Mouse (Mus musculus) left cerebral cortex, postnatal 10 days (tissue): ENCODE measurements at regions not wholly inside any gene's neighbourhood (a gene's known extent, or its start where the extent isn't known, plus 50 kb on each side); places are given as distances from the start of the nearest gene placed in this dataset.
"Not testable (repeated sequence)": the region's sequence is repeated elsewhere in the genome, so short reads cannot be mapped to it uniquely, and the experiment has no call there.

Experiments
- DNase-seq, 2 experiments: peaks; one replicate each; pipeline ENCODE4 v3.0.0; 2021 to 2022; ENCODE audit warnings: low spot score in 2 of 2, mixed read lengths in 1 of 2; ENCODE audit errors: extremely low spot score in 1 of 2
- intact Hi-C: fragments of 180-260 bp; cut with DNase I; formaldehyde crosslinking; loops from one replicate; pipeline ENCODE4 v1.15.1; 2025

DNA sequence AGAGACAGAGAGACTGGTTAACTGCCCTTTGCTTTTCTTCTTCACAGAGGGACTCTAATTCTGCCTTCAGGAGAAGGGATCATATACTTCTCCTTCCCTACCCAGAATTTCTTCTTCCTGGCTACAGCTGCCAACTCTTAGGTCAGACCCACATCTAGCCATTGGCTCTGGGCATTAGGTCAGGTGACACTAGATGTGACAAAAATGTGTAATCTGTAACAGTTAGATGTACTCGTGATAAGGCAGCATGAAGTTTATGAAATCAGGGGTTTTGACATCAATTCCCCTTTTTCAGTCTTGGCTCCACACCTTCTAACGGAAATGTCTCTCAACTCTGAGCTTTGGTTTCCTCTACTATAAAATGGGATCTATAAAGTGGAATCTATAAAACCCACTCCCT is 428.4 kb downstream of the Bmper start:
- no peak for DNase-seq
- intact Hi-C loops: no loop called here

DNA sequence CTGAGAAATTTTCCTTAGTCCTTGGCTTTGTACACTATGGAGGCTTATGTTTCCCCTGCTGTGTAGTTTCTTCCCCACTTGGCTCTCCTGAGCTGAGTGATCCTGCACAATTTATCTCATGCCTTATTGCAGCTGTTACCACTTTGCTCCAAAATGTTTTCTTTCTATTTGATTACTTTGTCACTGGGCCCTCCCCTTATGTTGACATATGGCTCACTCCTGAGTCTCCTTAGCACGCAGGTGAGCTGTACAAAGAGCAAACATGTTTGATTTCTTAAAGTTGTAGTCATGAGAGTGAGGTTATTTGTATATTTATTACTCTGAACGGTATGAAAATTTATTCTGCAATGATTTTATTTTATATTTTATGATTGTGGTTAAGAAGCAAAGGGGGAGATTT is 430.2 kb downstream of the Bmper start:
- intact Hi-C loops: no loop called here
- no peak for DNase-seq

- DNase-seq: no peak
- intact Hi-C loops: no loop called here
Observed at GRCm38 (mm10) chr9:23654777-23655176, 431.9 kb downstream of the Bmper start.

- no peak for DNase-seq
- intact Hi-C loops: no loop called here
Observed at GRCm38 (mm10) chr9:23665960-23666359, 431.8 kb upstream of the Npsr1 start.

- no peak for DNase-seq
- intact Hi-C loops: no loop called here
Observed at GRCm38 (mm10) chr9:23669230-23669629, 428.6 kb upstream of the Npsr1 start.

DNA sequence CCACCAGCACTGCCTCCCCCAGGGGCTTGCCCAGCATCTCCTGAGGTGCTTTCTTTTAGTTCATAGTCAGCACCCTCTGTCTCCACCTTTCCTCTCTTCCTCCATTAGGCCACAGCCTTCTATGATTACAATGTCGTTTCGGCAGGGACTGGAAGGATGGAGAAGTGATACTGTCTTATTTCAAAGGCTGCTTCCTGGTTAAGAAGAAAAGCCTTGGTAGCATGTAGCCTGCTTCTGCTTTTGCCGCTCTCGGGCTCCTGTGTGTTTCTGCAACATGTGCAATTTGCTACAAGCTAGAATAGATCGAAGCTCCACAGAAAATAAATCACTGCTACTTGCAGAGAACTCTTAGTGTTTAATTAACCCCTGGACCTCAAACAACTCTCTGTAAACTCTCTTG is 427.2 kb upstream of the Npsr1 start:
- DNase-seq: peak in 1 of 2 experiments; percentile 13
- intact Hi-C loops: no loop called here

DNA sequence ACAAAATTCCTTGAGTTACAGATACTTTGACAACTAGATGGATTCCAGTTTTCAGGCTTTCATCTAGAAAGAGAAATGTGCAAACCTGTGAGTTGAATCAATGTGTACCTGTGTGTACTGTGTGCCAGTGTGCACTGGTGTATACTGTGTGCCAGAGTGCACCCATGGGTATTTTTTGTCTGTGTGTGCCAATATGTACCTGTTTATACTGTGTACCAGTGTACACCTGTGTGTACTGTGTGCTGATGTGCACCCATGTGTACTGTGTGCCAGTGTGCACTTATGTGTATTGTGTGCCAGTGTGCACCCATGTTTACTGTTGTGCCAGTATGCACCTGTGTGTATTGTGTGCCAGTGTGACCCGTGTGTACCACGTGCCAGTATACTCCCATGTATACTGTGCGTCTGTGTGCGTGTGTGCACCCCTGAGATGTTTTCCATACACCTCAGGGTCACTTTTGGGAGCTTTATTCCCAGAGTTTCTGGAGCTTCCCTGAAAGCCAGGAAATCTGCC is 424.4 kb upstream of the Npsr1 start:
- intact Hi-C loops: no loop called here
- DNase-seq: no peak

- intact Hi-C loops: no loop called here
- peak in 1 of 2 experiments; percentile 25 for DNase-seq
Observed at GRCm38 (mm10) chr9:23674833-23675232, 423.0 kb upstream of the Npsr1 start.

DNA sequence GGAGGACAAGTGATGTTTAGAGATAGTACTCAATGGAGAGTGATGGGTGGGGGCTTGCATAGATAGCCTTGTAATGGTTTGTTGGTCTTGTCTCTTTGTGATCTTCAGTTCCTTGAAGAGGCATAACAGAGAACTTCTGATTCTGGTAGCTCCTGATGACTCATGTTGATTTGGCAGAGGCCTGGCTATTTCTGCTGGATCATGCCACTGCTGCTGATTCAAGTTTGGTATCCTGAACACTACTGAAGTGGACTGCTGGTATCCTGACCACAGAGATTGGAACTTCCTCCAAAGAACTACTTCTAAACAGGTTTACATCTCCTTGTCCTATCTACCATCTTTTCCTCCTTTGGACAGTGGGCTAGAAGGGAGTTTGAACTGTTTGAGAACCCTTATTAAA is 408.3 kb upstream of the Npsr1 start:
- DNase-seq: no peak
- intact Hi-C loops: no loop called here

GRCm38 (mm10) chr9:23692768-23693441 is 404.9 kb upstream of the Npsr1 start:
- DNase-seq: no peak
- intact Hi-C loops: no loop called here

DNA sequence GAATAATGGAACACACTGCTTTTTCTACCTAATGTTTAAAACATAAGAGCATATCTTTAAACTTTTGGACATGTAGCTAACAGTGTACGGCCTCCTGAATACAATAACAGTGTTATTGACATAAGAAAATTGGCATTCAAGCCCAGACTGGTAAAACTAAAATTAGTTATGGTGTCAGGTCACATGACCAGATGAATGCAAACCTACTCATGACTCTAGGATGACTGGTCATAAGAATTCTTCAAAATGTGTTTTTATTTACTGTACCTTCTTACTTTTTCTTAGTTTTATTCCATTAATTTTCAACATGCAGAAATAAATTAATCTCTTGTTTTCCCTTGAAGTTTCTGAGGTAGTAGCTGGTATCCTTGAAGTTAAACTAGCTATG is 404.4 kb upstream of the Npsr1 start:
- intact Hi-C loops: no loop called here

DNA sequence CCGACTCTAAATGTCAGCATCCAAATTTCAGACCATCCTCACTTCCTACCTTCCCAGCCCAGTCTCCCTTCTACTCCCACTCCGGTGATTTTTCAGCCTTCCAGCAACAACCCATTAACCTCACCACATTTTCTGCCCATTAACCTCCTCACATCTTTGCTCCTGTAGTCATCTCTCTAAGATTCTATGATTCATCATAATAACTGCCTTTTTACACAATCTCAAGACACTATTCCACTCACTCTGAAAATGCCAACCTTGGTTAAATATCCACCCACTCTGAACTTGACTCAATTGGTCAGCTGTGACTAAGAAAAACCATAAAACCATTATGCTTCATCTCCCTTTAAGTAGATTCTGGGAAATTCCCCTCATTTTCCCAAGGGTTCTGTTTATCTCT is 403.3 kb upstream of the Npsr1 start:
- DNase-seq: no peak
- intact Hi-C loops: no loop called here

More for the DNA sequence above, 404.4 kb upstream of the Npsr1 start:
- no peak for DNase-seq

- intact Hi-C loops: no loop called here
- DNase-seq: no peak
Observed at GRCm38 (mm10) chr9:23700567-23700966, 397.2 kb upstream of the Npsr1 start.

- DNase-seq, intact Hi-C loops: not testable (repeated sequence)
Observed at GRCm38 (mm10) chr9:23717584-23717983, 380.2 kb upstream of the Npsr1 start.

GRCm38 (mm10) chr9:23728816-23729215 is 369.0 kb upstream of the Npsr1 start:
- intact Hi-C loops: no loop called here

DNA sequence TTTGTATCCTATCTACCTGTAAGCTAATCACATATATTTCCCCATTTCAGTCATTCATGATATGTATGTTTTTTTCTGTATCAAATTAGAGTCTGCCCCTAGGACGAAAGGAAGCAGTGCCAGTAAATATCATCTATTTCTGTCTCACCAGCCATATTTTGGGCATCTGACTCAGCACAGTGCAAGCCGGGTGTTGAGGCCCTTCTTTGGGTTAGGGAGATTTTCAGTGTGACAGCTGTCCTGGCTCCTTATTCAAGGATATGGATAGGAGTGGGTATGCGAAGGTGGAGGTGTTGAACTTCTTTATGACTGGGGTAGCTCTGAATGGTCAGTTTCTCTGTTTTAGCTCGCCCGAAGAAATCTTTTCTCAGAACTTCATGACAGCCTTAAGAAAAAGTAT is 345.3 kb upstream of the Npsr1 start:
- no peak for DNase-seq
- intact Hi-C loops: no loop called here

More at GRCm38 (mm10) chr9:23728816-23729215, 369.0 kb upstream of the Npsr1 start:
- no peak for DNase-seq

- intact Hi-C loops: no loop called here
- no peak for DNase-seq
Observed at GRCm38 (mm10) chr9:23786660-23787059, 311.1 kb upstream of the Npsr1 start.
